Mouse (Mus musculus) urinary bladder, adult 2 months (tissue): Measurements from ENCODE around the gene Peak1. TPM values are rescaled to one million over a fixed set of nuclear protein-coding genes. Genes with fewer than 3 reads are reported as not detected.

Experiments used
- DNase-seq: peaks from one replicate; pipeline ENCODE4 v3.0.0; 2022; ENCODE audit warnings: low spot score
- polyA plus RNA-seq: library from polyadenylated mRNA; depleted of rRNA; stranded (reverse); fragments of >200 nt; gene quantifications from 2 replicates; pipeline ENCODE4 v1.2.3, GENCODE M21; 2012

Peak1 gene
- polyA plus RNA-seq, 1 experiment: 14.5 TPM

DNA sequence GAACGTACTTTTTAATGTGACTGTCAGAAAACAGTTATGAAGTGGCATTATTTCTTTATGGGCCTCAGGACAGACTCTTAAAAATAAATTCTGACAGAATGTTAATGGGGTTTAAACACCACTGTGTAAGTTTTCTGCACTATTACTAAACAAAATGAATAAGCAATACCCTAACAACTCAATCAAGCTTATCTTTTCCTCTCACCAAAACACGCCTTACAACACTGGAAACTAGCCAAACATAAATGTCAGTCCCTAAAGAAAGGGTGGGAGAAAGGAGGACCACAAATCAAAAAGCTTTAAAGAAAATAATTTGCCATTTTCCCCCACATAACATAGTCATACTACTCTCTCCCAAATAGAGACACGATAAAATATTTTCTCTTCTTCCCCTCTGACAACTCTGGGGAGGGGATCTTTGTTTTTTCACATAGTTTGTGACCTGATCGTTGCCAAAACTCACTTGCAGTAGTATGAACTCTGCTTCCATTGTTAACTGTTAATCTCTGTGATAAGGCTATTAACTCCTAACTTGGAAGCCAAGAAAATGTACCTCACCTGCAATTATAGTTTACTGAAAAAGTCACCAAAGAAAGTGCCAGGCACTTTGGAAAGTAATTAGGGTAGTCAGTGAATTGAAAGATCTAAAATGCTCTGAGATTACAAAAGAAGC is 1.8 kb downstream of the Peak1 start:
- no peak for DNase-seq

DNA sequence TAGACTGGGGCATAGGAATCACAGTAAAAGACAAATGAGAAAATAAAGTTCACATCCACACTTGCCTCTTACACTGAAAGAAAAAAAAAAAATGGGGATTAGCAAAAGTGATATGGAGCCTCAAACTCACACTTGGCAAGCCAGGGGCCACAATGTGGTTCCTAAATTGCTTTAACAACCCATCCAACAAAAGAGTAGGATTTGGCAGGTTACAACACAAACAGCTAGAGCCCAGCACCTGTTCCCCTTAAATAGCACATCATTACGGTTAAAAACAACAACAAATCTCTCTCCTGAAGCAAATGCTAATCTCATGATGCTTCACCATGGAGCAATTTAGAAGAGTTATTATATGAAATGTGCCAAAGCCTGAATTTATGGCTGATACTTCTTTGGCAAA is 2.5 kb downstream of the Peak1 start:
- DNase-seq: no peak

DNA sequence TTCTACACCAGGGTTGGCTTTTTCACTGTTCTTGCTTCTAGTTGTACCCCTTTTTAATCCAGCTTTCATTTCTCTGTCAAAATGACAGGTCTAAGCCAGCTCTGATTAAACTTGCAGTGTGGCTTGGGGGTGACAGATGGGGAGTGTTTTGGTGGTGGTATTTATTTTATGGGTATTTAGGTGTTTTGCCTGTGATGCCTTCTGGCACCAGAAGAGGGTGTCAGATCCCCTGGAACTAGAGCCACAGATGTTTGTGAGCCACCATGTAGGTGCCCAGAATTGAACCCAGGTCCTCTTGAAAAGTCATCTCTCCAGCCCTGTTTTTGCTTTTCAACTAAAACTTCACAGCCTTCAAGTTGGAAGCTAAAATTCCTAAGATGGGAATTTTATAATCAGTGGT is 3.5 kb downstream of the Peak1 start:
- no peak for DNase-seq

DNA sequence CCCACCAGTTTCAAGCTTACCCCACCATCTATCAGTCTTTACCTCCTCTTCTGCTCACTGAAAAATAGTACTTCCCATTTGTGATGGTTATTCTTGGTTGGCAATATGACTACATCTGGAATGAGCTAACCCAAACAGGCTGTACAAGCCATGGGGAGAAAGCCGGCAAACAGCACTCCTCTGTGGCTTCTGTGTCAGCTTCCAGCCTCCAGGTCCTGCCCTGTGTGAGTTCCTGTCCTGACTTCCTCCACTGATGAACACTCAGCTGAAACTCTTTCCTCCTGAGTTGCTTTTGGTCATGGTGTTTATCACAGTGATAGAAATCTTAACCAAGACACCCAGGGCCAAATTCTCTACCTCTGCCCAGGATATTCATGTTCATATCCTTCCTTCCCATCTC is 5.2 kb downstream of the Peak1 start:
- no peak for DNase-seq

DNA sequence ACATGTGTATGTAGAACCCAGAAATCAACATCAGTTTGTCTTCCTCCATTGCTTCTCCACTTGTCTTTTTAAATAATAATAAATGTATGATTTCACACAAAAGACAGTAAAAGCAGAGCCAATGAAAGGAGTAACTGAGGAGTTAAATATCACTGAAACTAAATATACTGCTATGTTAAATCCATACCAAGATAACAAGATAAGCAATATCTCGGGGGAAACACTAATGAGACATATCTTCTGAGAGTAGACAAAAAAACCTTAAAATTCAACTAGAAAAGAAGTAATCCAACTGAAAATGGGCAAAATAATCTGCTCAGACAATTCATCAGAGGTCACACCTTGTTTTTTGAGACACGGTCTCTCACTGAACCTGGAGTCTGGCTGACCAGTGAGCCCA is 7.9 kb downstream of the Peak1 start:
- no peak for DNase-seq

DNA sequence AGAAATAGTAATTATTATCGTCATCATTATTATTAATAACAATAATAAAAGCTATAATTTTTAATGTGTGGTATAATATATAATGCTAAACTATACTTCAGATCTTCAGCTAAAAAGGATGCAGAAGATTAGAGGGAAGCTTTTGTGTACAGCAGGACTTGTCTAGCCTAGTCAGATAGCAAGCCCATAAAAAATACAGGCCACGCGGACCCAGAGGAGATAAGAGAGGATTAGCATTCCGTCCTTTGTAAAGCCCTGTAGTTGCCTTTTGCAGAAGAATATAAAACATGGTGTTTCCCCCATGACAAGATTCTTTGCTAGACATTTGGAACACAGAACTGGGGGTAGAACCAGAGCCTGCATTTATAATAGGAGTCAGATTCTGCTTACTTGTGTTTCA is 13.2 kb downstream of the Peak1 start:
- DNase-seq: no peak

DNA sequence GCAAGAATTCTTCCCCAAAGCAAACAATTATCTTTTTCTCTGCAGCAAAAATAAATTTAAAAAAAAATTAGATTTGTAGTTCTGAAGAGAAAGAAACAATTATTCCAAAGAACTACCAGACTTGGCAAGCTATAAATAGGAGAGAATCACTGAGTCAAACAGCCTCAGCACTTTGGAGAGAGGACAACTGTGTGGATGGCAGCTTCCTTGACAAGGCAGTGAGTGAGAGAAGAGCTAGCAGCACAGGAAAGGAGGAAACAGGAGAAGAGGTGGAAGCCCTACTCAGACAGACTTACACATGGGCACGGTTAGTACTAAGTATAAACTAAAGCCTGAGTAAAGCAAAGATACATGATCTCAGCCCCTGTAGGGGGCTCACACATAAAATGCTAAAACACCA is 21.6 kb downstream of the Peak1 start:
- DNase-seq: no peak

DNA sequence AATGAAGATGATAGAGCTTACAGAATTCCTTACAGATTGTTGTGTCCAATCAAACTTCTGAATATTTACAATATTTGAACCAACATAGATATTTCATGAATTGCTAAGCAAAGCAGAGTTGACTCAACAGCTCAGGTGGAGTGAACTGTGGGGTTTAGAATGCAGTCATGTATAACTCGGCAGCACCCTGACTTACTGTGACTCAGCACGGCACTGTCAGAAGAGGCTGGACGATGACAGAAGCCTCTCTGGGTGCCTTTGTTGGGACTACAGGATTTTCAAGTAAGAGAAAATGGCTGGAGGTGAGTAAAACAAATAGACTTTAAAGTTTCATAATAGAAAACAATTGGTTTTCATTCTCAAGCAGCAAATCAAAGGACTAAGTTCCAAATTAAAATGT is 25.0 kb downstream of the Peak1 start:
- no peak for DNase-seq

DNA sequence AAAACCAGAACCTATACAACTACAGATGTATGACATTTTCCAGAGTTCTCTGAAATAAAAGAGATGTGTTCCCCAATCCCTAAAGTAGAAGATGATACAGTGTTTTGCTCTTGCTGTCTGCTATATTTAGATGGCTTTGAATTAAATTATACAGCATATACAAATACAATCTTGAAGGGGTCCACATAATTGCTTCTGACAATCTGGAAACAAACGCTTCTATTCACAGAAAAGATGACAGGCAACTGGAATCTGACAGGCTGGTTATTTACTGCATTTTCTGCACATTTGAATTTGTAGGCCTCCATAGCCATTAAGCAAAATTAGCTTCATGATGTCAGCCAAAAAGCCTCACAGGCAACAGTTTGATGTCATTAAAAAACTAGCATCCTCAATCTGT is 35.1 kb downstream of the Peak1 start:
- DNase-seq: no peak

DNA sequence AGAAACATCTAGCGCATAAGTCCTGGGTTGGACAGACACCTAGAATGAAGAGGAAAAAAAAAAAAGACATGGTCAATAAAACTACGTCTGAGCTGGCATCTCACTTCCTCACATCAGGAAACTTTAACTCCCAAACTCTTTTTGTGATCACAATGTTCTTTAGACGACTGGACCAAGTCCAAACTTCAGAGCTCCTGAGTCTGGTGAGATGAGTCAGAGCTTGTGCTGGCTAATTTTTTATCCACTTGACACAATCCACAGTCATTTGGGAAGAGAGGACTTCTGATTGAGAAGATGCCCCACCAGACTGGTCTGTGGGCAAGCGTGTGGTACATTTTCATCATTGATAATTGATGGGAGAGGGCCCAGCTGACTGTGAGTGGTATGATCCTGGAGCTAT is 43.5 kb downstream of the Peak1 start:
- DNase-seq: no peak

DNA sequence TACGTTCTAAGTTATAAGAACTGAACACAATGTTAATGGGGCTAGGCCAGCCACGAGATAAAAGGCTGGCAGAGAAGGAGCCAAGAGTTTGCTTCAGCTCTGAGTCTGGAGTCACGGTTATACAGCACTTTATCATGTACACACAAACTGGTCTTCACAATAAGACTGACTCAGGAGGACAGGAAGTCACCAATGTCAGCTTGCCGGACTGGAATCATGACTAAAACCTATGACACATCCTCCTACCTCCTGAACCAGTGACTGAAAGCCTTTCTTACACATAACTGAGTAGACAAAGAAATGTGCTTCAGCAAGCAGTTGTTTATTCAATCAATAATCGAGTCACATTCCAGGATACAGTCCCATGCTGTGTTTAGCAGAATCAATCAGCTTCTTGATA is 47.2 kb downstream of the Peak1 start:
- DNase-seq: no peak

DNA sequence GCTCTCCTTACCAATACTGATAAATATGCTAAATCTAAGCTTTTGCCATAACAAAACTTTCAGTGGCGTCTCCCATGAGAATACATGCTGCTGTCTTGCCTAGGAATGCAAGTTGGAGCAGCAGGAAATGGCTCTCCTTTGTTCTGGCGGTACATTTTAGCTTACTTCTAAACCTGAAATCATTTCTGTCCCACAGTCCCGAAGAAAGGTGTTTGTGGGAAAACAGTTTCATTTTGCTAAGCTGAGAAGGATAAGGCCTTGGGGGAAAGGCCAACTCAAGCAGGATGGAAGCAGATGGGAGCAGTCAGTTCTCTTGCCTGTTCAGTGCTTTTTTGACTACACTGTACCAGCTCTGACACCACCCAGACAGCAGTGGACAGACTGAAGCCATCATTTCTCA is 49.1 kb downstream of the Peak1 start:
- DNase-seq: no peak

DNA sequence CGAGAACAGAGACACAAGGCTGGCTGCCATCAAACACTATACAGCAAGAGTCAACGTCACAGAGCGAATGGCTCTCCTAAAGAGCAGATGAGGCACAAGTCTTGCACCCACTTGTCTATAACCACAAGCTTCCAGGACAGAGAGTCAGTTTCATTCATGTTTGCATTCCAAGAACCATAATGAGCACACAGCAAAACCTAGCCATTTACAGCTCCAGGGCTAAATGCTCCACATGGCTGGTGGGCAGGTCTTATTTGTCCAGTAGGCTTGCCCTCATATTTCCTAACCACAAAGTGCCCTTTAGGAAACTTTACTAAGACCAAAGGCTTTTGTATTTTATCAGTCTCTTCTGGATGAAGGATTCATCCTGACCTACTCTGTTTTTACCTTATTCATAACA is 54.6 kb downstream of the Peak1 start:
- no peak for DNase-seq

DNA sequence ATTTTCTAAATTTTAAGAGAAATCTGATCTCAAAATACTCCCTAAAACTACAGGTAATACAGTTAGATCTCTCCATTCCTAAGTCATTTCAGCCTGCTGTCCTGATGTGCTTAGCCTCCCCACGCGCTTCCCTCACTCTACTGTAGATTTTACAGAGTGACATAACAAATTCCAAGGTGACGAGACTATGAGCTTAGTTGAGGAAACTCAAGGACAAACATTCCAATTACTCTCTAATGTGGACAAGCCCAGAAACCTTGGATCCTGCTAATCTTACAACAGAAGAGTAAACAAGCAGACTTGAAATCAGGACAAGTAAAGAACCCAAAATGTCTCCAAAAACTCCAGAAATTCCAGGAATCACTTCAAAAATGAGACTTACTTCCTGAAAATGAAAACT is 58.6 kb downstream of the Peak1 start:
- DNase-seq: no peak

DNA sequence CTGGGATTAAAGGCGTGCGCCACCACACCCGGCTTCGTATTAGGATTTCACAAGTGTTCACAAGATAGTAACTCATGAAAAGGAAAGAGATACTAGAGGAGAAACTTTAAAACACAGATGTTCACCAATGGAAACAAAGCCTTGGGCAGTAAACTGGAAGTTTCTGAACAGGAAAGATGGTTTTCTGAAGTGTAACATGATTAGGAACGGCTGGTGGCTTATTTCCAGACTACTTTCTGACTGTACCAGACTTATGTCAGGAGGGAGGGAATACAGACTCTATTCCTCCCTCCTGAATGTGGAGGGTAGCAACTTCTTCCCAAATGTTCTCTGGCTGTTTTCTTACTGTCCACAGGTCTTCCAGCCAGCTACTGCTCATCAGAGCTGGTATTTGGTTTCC is 62.7 kb downstream of the Peak1 start:
- no peak for DNase-seq

DNA sequence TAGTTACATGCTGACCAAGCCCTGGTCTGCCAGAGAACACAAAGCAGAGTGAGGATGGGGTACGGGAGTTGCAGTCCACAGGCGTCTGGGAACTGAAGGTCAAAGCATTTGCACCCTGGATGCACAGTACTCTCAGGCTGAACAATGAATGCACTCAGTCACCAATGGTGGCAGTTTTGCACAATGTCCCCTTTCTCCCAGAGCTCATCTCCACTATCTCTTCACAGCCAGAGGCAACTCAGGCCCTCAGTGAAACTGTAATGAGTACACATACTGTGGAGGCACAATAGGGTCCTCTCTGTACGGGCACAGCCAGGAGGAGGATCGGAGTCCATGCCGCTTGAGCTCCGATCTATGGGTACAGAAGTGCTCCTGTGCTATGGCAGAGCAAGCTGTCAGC is 71.5 kb downstream of the Peak1 start:
- no peak for DNase-seq

DNA sequence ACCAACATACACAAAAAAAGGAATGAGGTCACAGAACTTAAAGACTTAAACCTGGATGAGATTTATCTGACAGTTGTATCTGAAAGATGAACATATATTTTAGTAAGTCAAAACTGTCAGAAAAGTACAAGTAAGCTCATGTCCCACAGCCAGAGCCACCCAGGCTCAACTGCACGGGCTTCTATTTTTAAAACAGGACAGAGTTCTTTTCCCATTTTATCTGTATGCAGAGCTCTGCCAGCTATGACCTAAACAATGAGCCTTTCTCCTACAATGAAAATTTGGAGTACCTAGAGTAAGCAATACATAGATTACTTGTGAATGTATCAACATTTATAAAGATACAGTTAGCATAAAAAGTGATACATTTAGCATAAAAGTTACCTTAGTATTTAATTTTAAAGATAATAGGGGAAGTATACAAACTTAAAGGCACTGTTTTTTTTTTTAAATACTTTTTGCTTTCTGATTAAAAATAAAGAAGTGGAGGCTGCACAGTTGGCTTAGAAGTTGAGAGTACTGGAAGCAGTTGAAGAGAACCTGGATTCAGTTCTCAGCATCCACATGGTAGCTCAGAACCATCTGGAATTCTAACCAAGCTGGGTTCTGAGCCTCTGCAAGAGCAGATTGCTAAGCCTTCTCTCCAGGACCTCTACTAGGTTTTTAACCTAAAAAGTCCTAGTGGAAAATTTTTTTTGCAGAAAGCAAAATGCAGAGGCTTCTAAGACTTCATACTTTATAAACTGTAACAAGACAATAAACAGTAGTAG is 78.3 kb downstream of the Peak1 start:
- DNase-seq: no peak

DNA sequence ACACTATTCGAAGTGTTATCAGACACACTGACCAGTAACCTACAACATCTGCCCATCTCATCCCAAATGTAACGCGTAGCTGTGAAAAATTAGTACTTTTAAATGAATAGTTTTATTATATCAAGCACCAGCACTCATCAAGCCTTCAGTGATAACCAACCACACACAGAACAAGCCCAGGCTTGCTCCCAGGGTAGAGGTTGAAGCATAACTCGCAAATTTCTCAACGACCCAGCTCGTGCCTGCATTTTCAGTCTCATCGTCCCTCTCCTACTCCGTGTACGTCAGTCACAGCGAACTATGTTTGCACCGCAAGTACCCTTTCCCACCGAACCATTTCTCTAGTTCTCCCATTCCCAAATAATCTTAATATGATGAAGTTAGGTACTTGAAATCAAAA is 83.5 kb downstream of the Peak1 start:
- DNase-seq: no peak

DNA sequence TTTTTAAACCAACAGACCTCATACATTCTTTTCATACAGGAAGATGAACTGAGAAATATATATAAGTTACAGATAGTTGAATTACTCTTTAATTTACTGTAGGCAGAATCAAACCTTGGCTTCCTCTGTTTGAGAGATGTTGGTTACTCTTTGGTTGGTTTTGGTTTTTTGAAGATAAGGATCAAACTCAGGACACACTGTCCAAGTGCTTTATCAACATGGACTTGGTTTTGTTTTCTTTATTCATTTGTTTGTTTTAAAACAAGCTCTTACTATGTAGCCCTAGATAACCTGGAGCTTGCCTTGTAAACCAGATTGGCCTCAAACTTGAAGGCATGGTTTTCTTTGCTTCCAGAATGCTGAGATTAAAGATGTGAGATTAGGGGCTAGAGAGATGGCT is 85.1 kb downstream of the Peak1 start:
- DNase-seq: no peak

DNA sequence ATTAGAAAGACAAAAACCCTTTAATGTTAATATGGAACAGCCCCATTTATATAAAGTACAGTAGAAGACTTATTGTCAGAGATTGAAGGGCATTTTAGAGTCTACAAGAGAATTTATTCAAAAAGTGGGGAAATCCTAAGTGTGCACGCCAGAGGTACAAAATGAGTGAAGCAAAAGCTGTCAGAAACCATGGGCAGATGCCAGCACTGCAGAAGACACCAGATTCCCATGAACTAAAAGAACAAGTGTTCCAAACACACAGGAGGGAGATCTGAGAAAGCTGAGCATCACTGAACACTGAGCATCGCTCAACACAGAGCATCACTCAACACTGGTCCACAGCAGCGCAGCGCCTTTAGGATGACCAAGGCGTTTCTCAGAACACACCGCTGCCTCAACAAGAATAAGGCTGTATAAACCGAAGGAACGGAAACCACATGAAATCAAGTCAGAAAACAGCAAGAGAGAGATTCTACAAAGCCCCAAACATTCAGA is 91.3 kb downstream of the Peak1 start:
- DNase-seq: no peak

DNA sequence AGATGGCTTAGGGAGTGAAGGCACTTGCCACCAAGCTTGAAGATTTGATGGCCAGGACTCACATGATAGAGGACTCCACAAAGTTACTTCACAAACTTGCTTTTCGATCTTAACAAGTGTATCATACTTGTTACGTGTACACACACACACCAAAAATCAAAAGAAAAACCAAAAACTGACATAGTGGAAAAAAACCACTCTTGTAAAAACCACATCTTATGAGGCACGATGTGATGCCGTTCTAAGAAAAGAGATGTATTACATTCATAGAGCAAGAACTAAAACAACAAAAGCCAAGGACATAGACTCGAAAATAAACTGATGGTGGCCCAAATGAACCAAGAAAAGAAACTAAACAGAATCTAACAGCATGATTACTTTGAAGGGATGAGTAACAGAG is 92.1 kb downstream of the Peak1 start:
- no peak for DNase-seq

DNA sequence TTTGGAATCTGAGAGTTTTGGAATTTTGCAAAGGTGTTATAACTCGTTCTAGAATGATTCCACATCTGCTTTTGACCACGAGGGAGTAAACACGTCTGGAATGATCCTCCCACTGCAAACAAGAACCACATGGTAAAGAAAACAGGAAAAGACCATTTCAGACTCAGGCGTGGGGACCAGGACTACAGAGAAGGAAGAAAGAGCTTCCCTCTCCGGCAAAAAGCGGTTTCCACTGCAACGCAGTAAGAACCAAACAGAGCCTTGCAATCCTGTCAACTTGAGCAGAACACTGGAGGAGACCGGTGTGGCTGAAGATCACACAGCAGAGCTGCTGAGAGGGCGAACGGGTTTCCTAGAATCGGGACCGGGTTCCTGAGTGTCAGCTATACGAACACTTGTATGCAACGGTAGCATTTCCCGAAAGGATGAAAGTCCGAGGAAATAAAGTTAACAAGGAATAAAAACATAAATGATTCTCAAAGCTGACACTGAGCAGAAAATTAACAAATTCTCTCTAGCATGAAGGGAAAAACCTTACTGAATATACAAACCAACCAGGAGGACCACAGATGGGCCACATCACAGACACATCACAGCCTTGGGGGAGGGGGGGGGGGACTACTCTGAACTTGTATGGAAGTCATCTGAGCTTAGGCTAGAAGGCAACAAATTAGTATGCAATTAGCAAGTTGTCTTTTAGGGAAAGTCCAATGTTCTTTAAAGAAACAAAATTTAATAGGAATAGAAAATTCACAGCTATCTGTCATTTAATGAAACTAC is 93.1 kb downstream of the Peak1 start:
- DNase-seq: no peak

DNA sequence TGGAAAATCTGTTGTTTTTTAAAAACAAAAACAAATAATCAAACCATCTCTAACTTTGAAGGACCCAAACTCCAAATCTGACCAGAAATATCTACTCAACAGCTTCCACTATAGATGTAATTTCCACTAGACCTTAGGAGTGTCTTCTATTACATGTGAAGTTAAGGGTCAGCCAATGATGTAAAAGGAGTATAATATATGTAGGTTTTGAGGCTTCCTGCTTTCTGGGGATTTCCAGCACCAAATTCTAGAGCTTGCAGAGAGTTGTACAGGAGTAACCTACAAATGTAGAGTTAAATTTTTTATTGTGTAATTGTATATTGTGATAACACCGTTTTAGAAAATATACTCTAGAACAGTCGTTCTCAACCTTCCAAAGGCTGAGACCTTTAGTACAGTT is 96.6 kb downstream of the Peak1 start:
- DNase-seq: no peak
